Mouse (Mus musculus) liver, adult 2 months (tissue): Measurements from ENCODE around the gene Ccpg1. TPM values are rescaled to one million over a fixed set of nuclear protein-coding genes. Genes with fewer than 3 reads are reported as not detected.

ENCODE experiments used
- DNase-seq: peaks from one replicate; pipeline ENCODE4 v3.0.0-alpha.2; 2011; ENCODE audit warnings: low read depth, low spot score; ENCODE audit errors: extremely low read depth
- H3K27ac ChIP-seq: fragments of 200-500 bp; replicated peaks from 2 replicates; pipeline ENCODE4 v1.5.1; 2012; ENCODE audit warnings: low read depth, mild to moderate bottlenecking, control low read depth, inconsistent platforms, low read length; ENCODE audit not compliant: insufficient read depth
- H3K27me3 ChIP-seq: fragments of 200-500 bp; 2 replicates; pipeline ENCODE4 v1.6.1; 2012; ENCODE audit warnings: mild to moderate bottlenecking, moderate library complexity, low read length, inconsistent platforms; ENCODE audit not compliant: control insufficient read depth, insufficient read depth
- H3K36me3 ChIP-seq: fragments of 200-500 bp; 2 replicates; pipeline ENCODE4 v1.6.1; 2012; ENCODE audit warnings: low read length, inconsistent platforms; ENCODE audit not compliant: control insufficient read depth, insufficient read depth
- H3K4me1 ChIP-seq: fragments of 200-500 bp; 2 replicates; pipeline ENCODE4 v1.6.1; 2011; ENCODE audit warnings: low read length; ENCODE audit not compliant: control insufficient read depth, insufficient read depth
- H3K4me3 ChIP-seq: fragments of 200-500 bp; 2 replicates; pipeline ENCODE4 v1.5.1; 2011; ENCODE audit warnings: low read depth, mild to moderate bottlenecking, control low read depth, low read length, moderate library complexity; ENCODE audit not compliant: insufficient read depth
- H3K79me2 ChIP-seq: fragments of 200-500 bp; 2 replicates; pipeline ENCODE4 v1.6.1; 2012; ENCODE audit warnings: inconsistent platforms, mild to moderate bottlenecking, low read length, moderate library complexity; ENCODE audit not compliant: control insufficient read depth, insufficient read depth
- H3K9ac ChIP-seq: fragments of 200-500 bp; 2 replicates; pipeline ENCODE4 v1.6.1; 2012; ENCODE audit warnings: low read depth, mild to moderate bottlenecking, control low read depth, inconsistent platforms, low read length
- CTCF ChIP-seq: fragments of 200-500 bp; IDR thresholded peaks from 2 replicates; pipeline ENCODE4 v1.5.1; 2011; ENCODE audit warnings: low read depth, low read length, control low read depth
- POLR2A ChIP-seq: fragments of 200-500 bp; IDR thresholded peaks from 2 replicates; pipeline ENCODE4 v1.6.1; 2011; ENCODE audit warnings: low read length, control low read depth; ENCODE audit not compliant: insufficient read depth; ENCODE audit errors: extremely low read depth
- WGBS: fragments of 180-500 bp; shearing (Covaris S2); methylation state at CpG from one replicate; pipeline ENCODE4 v1.1.7; 2018; 5-methylcytosine and 5-hydroxymethylcytosine counted together
- polyA plus RNA-seq: library from polyadenylated mRNA; depleted of rRNA; stranded (reverse); fragments of >200 nt; gene quantifications from 2 replicates; pipeline ENCODE4 v1.2.3, GENCODE M21; 2012
- total RNA-seq: library from RNA; depleted of rRNA; stranded (reverse); fragments of >200 nt; gene quantifications from 2 replicates; pipeline ENCODE4 v1.2.3, GENCODE M21; 2014

Gene Ccpg1
- total and polyA plus RNA-seq, 2 experiments = 6.7 to 46.1 TPM

DNA sequence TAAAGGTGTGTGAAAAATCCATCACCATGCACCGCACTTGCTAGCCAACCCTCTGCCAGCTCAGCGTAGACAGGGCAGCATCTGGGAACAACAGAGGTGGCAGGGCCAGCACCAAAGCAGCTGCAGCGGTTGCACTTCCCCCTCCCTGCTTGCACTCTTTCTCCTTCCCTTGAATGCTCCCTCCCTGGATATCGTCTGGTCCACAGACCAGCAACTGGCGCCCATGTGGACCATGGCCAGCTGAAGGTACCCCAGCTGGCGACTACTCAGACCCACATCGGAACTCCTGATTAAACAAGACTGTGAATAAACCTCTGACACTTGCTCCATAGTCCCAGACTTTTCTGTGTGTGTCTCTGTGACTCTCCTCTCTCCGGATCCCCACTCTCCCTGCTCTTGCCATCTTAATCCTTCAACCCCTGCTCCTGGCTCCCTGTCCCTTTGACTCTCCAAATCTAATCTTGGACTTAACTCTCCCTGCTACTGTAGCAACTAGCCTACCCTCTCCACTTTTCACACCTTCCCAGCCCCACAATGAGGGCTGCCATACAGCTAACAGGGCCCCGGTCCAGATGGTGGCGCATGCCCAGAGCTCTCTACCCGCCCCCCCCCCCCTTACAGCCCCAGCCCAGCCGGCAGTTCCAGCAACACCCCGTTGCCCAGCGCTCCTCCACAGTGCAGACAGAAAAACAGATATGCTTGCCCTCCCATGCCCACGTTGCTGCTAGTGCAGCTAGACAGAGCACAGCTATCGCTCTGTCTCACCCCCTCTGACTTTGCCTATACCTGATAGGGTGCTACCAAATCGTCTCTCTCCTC is 40.8 kb downstream of the Ccpg1 start:
- H3K27ac ChIP-seq = no peak overlapping the region
- no peaks in the 10 kb centered on the region; the same call in 1 of the 2 replicates for H3K36me3 ChIP-seq
- DNase-seq = no peak
- H3K27me3 ChIP-seq = no peaks in the 10 kb centered on the region
- H3K4me1 ChIP-seq = no peaks in the 10 kb centered on the region
- no peak for TF ChIP-seq POLR2A
- TF ChIP-seq CTCF = no peak
- no peak overlapping the region for H3K4me3 ChIP-seq
- no peaks in the 10 kb centered on the region for H3K79me2 ChIP-seq
- WGBS = 72% methylated on average over 17 of the region's 17 CpGs
- H3K9ac ChIP-seq = no peak overlapping the region

DNA sequence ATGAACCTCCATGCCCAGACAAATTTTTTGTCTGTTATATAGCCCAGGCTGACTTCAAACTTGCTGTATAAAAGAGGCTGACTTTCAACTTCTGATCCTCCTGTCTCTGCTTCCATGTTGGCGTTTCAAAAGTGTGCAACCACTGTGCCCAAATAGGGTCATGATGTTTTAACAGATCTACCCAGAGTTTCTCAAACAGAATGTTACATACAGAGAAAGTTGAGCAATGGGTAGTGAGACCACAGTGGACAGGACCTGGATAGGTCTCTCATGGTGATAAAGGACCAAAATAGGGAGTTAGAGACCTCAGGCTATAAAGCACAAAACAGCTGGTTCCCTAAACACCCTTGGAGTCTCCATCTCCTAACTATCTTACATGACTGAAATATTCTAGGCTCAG is 45.2 kb downstream of the Ccpg1 start:
- no peak for DNase-seq
- Histone ChIP-seq H3K27ac (no peak overlapping the region), H3K27me3 (no peaks in the 10 kb centered on the region), H3K36me3 (no peaks in the 10 kb centered on the region; the same call in none of the 2 replicates), H3K4me3 (no peak overlapping the region), H3K4me1 (no peaks in the 10 kb centered on the region), H3K9ac (no peak overlapping the region), H3K79me2 (no peaks in the 10 kb centered on the region)
- no peak for TF ChIP-seq CTCF
- no peak for TF ChIP-seq POLR2A
- WGBS = 92% methylated on average over 1 of the region's 1 CpGs

DNA sequence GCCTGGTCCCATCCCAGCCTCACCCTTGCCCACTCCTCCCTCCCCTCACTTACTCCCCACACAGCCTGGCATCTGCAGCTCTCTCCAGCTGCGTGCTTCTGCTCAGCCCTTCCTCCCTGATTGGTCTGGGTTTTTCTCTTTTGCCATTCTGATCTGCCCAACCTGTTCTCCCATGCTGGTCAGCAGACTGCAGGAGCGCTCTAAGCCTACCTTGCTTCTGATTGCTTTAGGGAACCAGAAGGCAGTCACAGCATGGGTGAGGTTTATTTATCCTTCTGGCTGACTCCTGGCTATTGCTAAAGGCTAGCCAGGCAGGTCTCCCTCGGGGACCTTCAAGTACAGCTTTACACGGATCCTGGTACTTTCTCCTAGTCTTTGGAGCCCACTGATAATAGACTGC is 46.2 kb downstream of the Ccpg1 start:
- 83% methylated on average over 4 of the region's 4 CpGs for WGBS
- Histone ChIP-seq H3K79me2 (no peaks in the 10 kb centered on the region), H3K9ac (no peak overlapping the region), H3K4me3 (no peak overlapping the region), H3K27ac (no peak overlapping the region), H3K4me1 (no peaks in the 10 kb centered on the region), H3K36me3 (no peaks in the 10 kb centered on the region; the same call in none of the 2 replicates), H3K27me3 (no peaks in the 10 kb centered on the region)
- TF ChIP-seq POLR2A (no peak), CTCF (no peak)
- DNase-seq = no peak

DNA sequence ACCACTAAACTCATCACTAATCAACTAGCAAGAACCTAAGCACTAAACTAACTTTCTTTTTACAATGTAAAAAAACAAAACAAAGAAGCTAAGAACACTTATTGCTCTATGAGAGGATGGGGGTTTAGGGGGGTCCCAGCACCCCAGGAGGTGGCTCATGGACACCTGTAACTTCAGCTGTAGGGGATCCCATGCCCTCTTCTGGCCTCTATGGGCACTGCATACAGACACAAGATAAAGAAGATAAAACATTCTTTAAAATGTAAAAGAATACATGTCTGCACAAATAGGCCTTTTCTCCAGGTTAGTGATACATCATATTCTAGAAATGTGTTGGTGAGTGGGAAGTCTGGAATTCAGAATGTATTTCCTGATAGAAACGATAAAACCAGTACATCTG is 48.2 kb downstream of the Ccpg1 start:
- H3K27ac ChIP-seq = no peak overlapping the region

DNA sequence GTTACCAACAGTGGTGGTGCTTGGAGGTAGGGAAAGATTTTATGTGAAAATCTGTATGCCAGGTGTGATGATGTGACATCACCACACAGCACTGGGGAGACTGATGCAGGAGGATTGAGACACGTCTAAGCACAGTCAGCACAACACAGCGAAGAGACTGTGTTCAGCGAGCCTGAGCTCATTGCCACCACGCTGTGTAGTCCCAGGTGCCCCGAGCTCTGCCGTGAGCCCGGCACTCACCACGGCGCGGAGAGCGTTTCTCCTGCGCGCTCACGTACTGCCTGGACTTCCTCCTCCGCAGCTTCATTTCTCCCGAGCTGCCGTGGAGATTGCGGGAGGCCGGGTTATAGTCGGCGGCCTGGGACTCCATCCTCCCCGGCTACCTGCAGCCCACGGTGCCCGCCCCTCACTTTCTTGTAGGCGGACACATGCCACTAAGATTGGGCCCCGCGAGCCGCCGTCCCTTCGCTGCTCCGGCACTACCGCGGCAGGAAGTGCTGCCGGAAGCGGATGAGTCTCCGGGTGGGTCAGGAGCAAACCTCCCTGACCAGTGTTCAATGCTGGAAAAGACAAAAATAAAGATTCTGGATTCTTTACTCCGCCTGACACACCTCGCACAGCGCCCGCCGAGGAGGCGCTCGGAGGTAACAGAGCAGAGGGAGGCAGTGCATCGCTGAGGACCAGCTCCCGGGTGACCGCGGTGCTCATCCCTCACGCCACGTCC is 54.2 kb downstream of the Ccpg1 start:
- DNase-seq = peak; percentile 79
- WGBS = under 1% methylated on average over 49 of the region's 49 CpGs
- no peaks in the 10 kb centered on the region for H3K27me3 ChIP-seq

More for the DNA sequence above, 48.2 kb downstream of the Ccpg1 start:
- Histone ChIP-seq H3K4me3 (no peak overlapping the region), H3K79me2 (no peaks in the 10 kb centered on the region), H3K36me3 (no peaks in the 10 kb centered on the region; the same call in none of the 2 replicates), H3K9ac (no peak overlapping the region), H3K27me3 (no peaks in the 10 kb centered on the region), H3K4me1 (no peaks in the 10 kb centered on the region; the same call in 1 of the 2 replicates)
- WGBS = 90% methylated on average over 1 of the region's 1 CpGs
- TF ChIP-seq CTCF (no peak), POLR2A (no peak)
- DNase-seq = no peak

DNA sequence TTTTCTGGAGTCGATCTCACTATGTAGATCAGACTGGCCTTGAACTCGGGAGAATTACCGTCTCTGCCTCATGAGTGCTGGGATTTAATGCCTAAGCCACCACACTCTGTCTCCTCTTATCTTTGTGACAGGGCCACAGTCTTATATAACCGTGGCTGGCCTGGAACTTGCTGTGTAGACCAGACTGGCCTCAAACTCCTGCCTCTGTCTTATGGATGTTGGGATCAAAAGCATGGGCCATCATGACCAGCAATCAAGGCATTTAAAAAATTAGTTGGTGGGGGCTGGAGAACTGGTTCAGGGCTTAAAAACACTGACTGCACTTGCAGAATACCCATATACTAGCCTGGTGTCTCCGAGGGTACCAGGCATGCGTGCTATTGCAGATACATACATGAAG is 54.9 kb downstream of the Ccpg1 start, which contains the start of gene Pigb:
TSS of gene Pigb (minus strand) at position 299 of the 400 bp plus-strand sequence.
- DNase-seq = no peak

More for the DNA sequence above, 54.2 kb downstream of the Ccpg1 start:
- H3K4me1 ChIP-seq = peaks cover 9% of the 10 kb centered on the region
- peaks cover 6% of the 10 kb centered on the region; the same call in 1 of the 2 replicates for H3K79me2 ChIP-seq
- H3K27ac ChIP-seq = peak overlapping the region; percentile 47
- H3K36me3 ChIP-seq = no peaks in the 10 kb centered on the region
- H3K9ac ChIP-seq = peak overlapping the region; percentile 87
- peak overlapping the region; percentile 99 for H3K4me3 ChIP-seq
- TF ChIP-seq CTCF (no peak), POLR2A (0 out of 2 replicates have a peak, but pooled peaks have one; percentile 43)

More for the DNA sequence above, 54.9 kb downstream of the Ccpg1 start, which contains the start of gene Pigb:
- Histone ChIP-seq H3K27ac (peak within 1 kb of the TSS; percentile 47), H3K4me1 (peaks cover 9% of the 10 kb centered on the region), H3K27me3 (no peaks in the 10 kb centered on the region), H3K4me3 (peak within 1 kb of the TSS; percentile 99), H3K36me3 (no peaks in the 10 kb centered on the region), H3K9ac (peak within 1 kb of the TSS; percentile 87), H3K79me2 (peaks cover 6% of the 10 kb centered on the region; the same call in 1 of the 2 replicates)
- TF ChIP-seq POLR2A (no peak), CTCF (no peak)
- WGBS = 23% methylated on average over 6 of the region's 6 CpGs
